Mouse (Mus musculus) limb, embryonic 14.5 days (tissue): ENCODE measurements around the gene Fgfr2. TPM values are rescaled to one million over a fixed set of nuclear protein-coding genes. Genes with fewer than 3 reads are reported as not detected.

ENCODE experiments used
- ATAC-seq: fragments of 200-750 bp; cut with Nextera tagmentation; 2 replicates; pipeline ENCODE4 v1.8.0; 2017; ENCODE audit warnings: low read depth, moderate number of reproducible peaks, moderate TSS enrichment; ENCODE audit not compliant: low FRiP score
- DNase-seq: peaks from one replicate; pipeline ENCODE4 v3.0.0-alpha.2; 2015; ENCODE audit warnings: low spot score
- H3K27ac ChIP-seq: fragments of 300-500 bp; sonication (generic); replicated peaks from 2 replicates; pipeline ENCODE4 v1.5.1; 2014; ENCODE audit warnings: low read depth, mild to moderate bottlenecking, low read length, moderate library complexity, mixed read lengths
- H3K27me3 ChIP-seq: fragments of 300-500 bp; sonication (generic); 2 replicates; pipeline ENCODE4 v1.6.1; 2014; ENCODE audit warnings: low read length, mixed read lengths; ENCODE audit not compliant: control insufficient read depth, insufficient read depth
- H3K36me3 ChIP-seq: fragments of 300-500 bp; sonication (generic); 2 replicates; pipeline ENCODE4 v1.6.1; 2014; ENCODE audit warnings: mild to moderate bottlenecking, low read length, moderate library complexity, mixed read lengths; ENCODE audit not compliant: control insufficient read depth, insufficient read depth
- H3K4me1 ChIP-seq: fragments of 300-500 bp; sonication (generic); 2 replicates; pipeline ENCODE4 v1.6.1; 2014; ENCODE audit warnings: antibody characterized with exemption, low read length, mixed read lengths; ENCODE audit not compliant: control insufficient read depth, insufficient read depth
- H3K4me2 ChIP-seq: fragments of 300-500 bp; sonication (generic); replicated peaks from 2 replicates; pipeline ENCODE4 v1.6.1; 2014; ENCODE audit warnings: low read depth, mild to moderate bottlenecking, low read length, moderate library complexity; ENCODE audit not compliant: severe bottlenecking
- H3K4me3 ChIP-seq: fragments of 300-500 bp; sonication (generic); replicated peaks from 2 replicates; pipeline ENCODE4 v1.5.1; 2014; ENCODE audit warnings: low read length
- H3K9ac ChIP-seq: fragments of 300-500 bp; sonication (generic); 2 replicates; pipeline ENCODE4 v1.6.1; 2014; ENCODE audit warnings: mild to moderate bottlenecking, low read depth, low read length, moderate library complexity; ENCODE audit not compliant: severe bottlenecking
- H3K9me3 ChIP-seq: fragments of 300-500 bp; sonication (generic); 2 replicates; pipeline ENCODE4 v1.6.1; 2016; ENCODE audit warnings: low read length; ENCODE audit not compliant: control insufficient read depth
- POLR2A ChIP-seq: fragments of 200-500 bp; IDR thresholded peaks from 2 replicates; pipeline ENCODE4 v1.8.0; 2012; ENCODE audit warnings: inconsistent platforms, mild to moderate bottlenecking, moderate library complexity, borderline replicate concordance; ENCODE audit not compliant: insufficient read depth, insufficient read length; ENCODE audit errors: extremely low read depth
- WGBS: fragments of 180-500 bp; shearing (Covaris S2); extraction: QIAGEN DNeasy Blood & Tissue Kit; methylation state at CpG from one replicate; pipeline ENCODE4 v1.1.7; 2014; 5-methylcytosine and 5-hydroxymethylcytosine counted together
- polyA plus RNA-seq, 2 experiments: library from polyadenylated mRNA; depleted of rRNA in 1 of 2; stranded (reverse) in 1 of 2; unstranded in 1 of 2; fragments of >200 nt; fragmentation: Nextera tagmentation in 1 of 2; extraction: Ambion mirVana in 1 of 2; gene quantifications; 2 replicates each; pipeline versions ENCODE4 v1.2.1 to v1.2.3; 2012 to 2014

Gene Fgfr2
- polyA plus RNA-seq, 2 experiments: 131 to 133 TPM

DNA sequence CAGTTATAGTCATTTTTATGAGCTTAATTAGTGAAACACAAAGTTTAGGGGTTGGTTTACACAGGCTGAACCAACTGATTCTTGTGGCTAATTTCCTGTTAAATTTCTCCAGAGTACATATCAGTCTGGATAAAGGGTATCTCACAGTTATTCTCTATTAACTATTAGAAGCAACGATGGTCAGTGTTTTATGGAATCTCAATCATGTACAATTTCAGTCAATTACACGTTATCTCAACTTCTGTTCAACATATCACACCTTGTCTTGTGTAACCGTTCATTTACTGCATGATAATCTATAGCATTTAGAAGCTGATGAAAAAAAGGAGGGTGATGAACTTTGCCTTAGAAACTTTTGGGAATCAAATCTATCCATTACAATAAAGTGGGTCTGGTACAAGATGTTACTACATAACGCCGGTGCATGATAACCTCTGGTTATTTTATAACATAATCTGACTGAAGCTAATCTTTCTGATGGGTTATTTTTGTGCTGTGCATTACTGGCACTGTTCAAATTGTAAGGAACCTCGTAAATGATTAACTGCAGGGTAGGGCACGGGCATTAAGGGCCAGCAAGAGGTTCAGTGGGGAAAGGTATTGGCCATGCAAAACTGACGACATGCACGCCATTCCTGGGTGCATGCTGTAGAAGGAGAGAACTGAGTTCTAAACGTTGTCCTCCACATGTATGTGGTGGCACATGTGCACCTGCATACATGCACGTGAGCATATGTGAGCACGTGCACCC is 2121.0 kb downstream of the Fgfr2 start:
- Histone ChIP-seq H3K4me3 (no peak overlapping the region), H3K9me3 (peaks cover 2% of the 10 kb centered on the region; the same call in 1 of the 2 replicates), H3K36me3 (no peaks in the 10 kb centered on the region), H3K4me2 (no peak overlapping the region), H3K27ac (no peak overlapping the region), H3K4me1 (no peaks in the 10 kb centered on the region), H3K9ac (no peak overlapping the region), H3K27me3 (no peaks in the 10 kb centered on the region)
- ATAC-seq (no peak), DNase-seq (no peak)
- 74% methylated on average over 12 of the region's 12 CpGs for WGBS
- TF ChIP-seq POLR2A: no peak

- no peak for DNase-seq
- Histone ChIP-seq H3K27ac (no peak overlapping the region), H3K9me3 (no peaks in the 10 kb centered on the region), H3K27me3 (no peaks in the 10 kb centered on the region), H3K36me3 (no peaks in the 10 kb centered on the region), H3K4me3 (no peak overlapping the region), H3K4me2 (no peak overlapping the region), H3K4me1 (peaks cover 4% of the 10 kb centered on the region; the same call in 1 of the 2 replicates), H3K9ac (no peak overlapping the region)
- 55% methylated on average over 8 of the region's 8 CpGs for WGBS
- no peak for ATAC-seq
- no peak for TF ChIP-seq POLR2A
Measured at GRCm38 (mm10) chr7:130993907-130994306, 2129.2 kb downstream of the Fgfr2 start.

DNA sequence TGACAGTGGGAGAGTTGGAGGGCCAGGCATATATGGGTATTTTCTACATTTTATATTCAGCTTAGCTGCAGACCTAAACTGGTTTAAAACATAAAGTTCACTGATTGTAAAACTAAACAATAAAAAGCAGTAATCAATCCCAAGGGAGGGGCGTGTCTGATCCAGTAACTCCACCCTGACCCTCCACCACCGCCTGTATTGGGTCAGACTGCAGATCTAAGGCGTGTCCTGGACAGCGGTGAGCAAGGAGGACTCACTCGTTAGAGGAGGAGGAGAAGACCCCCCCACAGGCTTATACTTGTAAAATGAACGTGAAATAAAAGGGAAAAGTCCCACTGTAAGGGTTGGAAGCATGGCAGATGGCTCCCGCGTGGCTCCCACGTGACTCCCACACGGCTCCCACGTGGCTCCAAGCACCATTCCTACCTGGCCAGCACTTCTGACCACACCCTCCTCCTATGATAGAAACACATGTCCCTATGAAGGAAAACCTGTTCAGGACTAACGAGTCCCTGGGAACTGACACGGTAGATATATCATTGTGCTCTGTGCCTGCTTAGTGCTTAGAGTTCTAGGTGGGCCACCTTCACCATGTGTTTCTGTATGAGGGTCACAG is 2131.9 kb downstream of the Fgfr2 start:
- Histone ChIP-seq H3K4me3 (no peak overlapping the region), H3K9me3 (no peaks in the 10 kb centered on the region), H3K27ac (no peak overlapping the region), H3K36me3 (no peaks in the 10 kb centered on the region), H3K9ac (no peak overlapping the region), H3K4me1 (peaks cover 21% of the 10 kb centered on the region), H3K4me2 (no peak overlapping the region), H3K27me3 (no peaks in the 10 kb centered on the region)
- no peak for TF ChIP-seq POLR2A
- peak; percentile 53 for DNase-seq
- ATAC-seq: no peak; the same call in 1 of the 2 replicates
- WGBS: 52% methylated on average over 13 of the region's 13 CpGs

DNA sequence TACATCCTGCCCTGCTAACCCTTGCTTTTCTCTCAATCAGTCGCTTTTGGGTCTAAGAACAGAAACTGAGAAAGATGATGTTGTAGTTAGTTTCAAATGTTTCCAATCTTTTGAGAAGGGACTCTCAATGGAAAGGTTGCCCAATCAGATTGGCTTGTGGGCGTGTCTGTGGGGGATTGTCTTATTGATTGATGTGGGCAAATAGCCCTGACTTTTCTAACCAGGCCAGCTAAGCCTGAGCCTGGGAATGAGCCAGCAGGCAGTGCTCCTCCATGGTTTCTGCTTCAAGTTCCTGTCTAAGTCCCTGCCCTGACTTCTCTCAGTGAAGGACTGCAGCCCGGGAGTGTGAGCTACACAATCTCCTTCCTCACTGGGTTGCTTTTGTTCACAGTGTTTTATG is 2133.8 kb downstream of the Fgfr2 start:
- TF ChIP-seq POLR2A: no peak
- Histone ChIP-seq H3K27me3 (no peaks in the 10 kb centered on the region), H3K27ac (no peak overlapping the region), H3K9ac (no peak overlapping the region), H3K4me1 (peaks cover 21% of the 10 kb centered on the region), H3K4me3 (no peak overlapping the region), H3K4me2 (no peak overlapping the region), H3K36me3 (no peaks in the 10 kb centered on the region), H3K9me3 (no peaks in the 10 kb centered on the region)
- ATAC-seq (no peak), DNase-seq (no peak)
- WGBS: 62% methylated on average over 3 of the region's 3 CpGs

GRCm38 (mm10) chr7:130988146-130988545 is 2135.0 kb downstream of the Fgfr2 start:
- Histone ChIP-seq H3K4me2 (no peak overlapping the region), H3K36me3 (no peaks in the 10 kb centered on the region), H3K9me3 (no peaks in the 10 kb centered on the region), H3K27ac (no peak overlapping the region; the same call in 1 of the 2 replicates), H3K9ac (no peak overlapping the region), H3K4me1 (peaks cover 21% of the 10 kb centered on the region), H3K27me3 (no peaks in the 10 kb centered on the region), H3K4me3 (no peak overlapping the region)
- DNase-seq: peak; percentile 81
- WGBS: 22% methylated on average over 5 of the region's 5 CpGs
- ATAC-seq: peak; percentile 46; the same call in 1 of the 2 replicates
- TF ChIP-seq POLR2A: no peak
